Mouse (Mus musculus) left cerebral cortex, adult 8-10 months (tissue): ENCODE results near the gene Tsga10. TPM values are rescaled to one million over a fixed set of nuclear protein-coding genes. Genes with fewer than 3 reads are reported as not detected.

Experiments used
- DNase-seq, 2 experiments: peaks; one replicate each; pipeline ENCODE4 v3.0.0; 2022; ENCODE audit warnings: low spot score in 2 of 2
- total RNA-seq, 4 experiments: library from RNA; stranded (reverse); gene quantifications; 2 replicates each; pipeline ENCODE4 v1.2.4; 2022

Tsga10 gene
- total RNA-seq: 10 to 100 TPM; 15.9 to 18.9 (median 17.4) TPM

DNA sequence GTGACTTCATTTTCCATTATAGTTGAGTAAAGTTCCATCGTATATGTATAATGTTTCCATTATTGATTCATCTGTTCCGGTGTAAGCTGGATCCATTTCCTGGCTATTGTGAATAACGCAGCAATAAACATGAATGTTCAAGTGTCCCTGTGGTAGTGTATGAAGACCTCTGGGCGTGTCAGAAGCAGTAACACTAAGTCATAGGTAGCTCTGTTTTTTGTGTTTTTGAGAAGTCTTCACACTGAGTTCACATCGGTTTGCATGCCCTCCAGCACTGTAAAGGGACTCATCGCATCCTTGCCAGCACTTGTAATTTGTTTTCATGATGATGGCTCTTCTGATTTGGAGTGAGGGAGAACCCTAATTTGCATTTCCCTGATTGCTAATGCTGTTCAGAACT, at the start of gene Tsga10:
Gene Tsga10 (minus strand): TSS at position 144 of the 400 bp plus-strand sequence.
- no peak for DNase-seq

DNA sequence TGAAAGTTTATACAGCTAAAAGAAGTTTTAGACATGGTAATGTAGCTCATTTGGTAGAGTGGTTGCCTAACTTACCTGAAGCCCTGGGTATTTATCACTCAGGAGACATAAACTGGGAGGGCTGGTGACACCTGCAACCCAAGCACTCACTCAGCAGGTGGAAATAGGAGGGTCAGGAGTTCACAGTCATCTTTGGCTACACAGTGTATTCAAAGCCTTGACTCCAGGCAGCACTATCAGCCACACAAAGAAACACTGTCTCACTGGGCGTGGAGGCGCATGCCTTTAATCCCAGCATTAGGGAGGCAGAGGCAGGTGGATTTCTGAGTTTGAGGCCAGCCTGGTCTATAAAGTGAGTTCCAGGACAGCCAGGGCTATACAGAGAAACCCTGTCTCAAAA, 46.5 kb upstream of the Tsga10 start:
- DNase-seq: no peak

DNA sequence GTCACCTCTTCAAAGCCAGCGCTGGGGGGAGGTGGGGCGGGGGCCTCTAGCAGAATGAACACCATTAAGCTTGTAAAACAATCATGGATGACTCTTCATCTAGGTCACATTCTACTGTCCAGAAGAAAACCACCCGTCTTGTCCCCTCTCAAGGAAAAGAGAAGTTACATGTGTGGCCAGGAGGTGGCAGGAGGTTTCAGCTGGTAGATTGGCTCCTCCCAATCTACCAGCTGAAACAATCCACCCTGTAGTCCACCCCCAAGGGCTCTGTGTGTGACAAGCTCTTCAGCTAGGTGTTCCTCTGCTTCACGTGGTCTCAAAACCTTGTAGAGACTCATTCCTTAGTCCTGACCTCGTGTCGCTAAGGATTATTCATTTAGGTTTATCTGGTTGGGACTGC, 36.9 kb upstream of the Tsga10 start:
- DNase-seq: no peak

DNA sequence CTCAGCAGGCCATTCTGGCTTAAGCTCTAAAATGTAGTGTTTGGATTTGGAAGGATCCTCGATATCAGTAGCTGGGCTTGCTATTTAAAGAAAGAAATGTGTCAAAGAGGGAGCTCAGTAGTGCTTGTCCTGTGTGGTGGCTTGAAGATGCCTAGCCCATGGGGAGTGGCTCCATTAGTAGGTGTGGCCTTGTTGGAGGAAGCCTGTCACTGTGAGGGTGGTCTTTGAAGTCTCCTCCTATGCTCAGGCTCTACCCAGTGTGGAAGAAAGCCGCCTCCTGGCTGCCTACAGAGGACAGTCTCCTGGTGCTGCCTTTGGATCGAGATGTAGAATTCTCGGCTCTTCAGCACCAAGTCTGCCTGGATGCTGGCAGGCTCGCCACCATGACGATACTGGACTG, 34.1 kb upstream of the Tsga10 start:
- DNase-seq: no peak

DNA sequence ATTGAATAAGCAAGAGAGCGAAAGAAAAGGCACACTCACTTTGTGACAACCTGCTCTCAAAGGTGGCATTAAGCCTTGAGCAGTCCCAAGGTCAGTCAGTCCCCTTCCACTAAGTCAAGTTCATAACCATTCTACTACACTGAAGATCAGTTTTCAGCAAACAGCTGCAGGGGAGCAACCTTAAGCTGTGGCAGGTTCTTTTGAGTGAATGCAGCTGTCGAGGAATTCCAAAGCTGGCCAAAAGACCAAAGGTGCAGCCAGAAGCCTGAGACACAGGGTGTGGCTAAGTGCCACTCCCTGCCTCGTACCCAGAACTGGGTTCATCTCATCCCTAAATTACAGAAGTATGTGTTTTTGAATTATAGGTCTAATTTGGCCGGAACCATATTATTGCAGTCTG, 33.6 kb upstream of the Tsga10 start:
- DNase-seq: no peak

DNA sequence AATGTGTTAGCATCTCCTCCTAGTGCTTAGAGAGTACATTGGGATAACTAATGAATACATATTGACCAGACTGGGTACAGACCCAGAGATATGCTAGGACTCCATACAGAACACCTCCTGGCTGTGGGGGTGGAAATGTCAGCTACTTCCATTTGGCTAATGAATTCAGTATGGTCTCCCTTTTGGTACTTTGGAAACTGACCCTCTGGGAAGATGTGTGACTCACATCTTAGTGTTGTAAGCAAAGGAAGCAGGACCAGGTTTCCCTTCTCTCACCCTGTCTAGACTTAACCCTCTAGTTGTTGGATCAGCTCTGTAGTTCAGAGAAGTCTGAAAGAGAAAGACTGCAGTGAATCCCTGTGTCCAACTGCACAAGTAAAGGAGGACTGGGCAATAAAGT, 28.4 kb upstream of the Tsga10 start:
- no peak for DNase-seq

DNA sequence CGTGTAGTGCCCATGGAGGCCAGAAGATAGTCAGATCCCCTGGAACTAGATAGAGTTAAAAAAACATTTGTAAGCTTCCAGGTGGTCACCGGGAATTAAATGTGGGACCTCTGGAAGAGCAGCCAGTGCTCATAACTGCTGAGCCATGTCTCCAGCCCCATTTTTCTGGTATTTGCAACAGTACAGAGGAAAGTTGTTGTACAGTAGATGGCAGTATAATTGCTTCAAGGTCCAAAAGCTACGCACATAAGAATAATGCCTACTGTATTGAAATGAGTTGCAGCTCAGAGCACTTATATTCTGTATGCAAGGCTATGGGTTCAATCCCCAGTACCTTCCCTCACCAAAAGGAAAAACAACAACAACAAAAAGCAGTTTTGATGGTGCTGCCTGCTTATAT, 25.2 kb upstream of the Tsga10 start:
- no peak for DNase-seq

DNA sequence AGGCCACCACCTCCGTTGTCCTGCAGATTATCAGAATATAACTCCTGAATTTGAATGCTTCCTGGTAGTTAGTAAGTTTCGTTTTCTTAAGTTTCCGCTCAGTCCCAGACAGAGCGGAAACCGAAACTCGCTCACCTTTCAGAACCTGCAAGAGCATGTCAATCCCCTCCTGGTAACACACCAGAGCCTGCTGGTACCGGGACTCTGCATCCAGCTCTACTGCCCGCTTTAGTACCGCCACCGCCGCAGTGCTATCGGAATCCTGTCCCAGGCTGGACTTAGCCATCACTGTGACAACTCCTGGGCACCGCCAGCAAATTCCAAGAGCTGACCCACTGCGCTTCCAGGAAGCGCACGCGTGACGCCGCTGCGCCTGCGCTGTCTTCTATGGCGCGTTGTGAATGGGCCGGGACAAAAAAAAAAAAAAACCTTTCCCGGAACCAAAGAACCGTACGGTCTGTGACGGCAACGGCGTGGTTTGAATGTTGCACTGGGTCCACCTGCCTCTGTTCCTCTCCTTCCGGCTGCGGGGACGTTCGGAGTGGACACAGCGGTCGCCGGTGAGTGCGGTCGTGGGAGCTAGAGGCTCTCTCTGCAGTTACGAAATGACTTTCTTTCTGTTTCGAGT, 23.9 kb upstream of the Tsga10 start, which contains the start of the genes Mitd1 and Mrpl30:
Gene Mitd1 (minus strand): TSS at position 387 of the 628 bp plus-strand sequence.
Gene Mrpl30 (plus strand): TSS at position 453 of the 628 bp plus-strand sequence.
- DNase-seq: peak; percentile 82 to 91

DNA sequence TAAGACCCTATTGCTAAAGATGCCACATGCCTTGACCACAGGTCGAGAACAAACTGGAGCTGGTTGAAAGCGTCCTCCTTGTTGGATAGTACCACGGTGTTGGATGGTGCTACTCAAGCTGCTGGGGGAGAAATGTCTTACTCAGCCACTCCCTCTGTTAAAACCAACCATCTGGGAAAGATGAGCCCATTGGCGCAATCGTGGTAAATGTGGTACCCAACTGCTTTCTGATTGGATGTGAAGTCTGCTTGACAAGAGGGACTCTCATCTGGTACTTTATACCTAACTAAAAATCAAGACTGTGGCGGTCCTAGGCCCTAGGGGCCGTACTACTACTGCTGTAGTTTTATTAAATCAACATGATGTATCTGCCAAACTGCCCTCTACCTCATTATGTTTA, 23.0 kb upstream of the Tsga10 start:
- DNase-seq: no peak

DNA sequence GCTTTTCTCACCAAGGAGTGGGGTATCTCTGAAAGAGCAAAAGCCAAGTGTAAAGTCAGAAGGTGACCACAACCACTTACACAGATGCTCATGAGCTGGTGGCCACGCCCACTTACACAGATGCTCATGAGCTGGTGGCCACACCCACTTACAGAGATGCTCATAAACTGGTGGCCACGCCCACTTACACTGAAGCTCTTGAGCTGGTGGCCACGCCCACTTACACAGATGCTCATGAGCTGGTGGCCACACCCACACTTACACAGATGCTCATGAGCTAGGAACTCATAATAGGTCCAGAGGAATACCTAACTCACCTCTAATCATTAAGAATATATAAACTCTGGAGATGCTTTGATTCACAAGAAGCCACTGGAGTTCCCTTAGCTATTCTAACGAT, 18.2 kb upstream of the Tsga10 start:
- DNase-seq: no peak

DNA sequence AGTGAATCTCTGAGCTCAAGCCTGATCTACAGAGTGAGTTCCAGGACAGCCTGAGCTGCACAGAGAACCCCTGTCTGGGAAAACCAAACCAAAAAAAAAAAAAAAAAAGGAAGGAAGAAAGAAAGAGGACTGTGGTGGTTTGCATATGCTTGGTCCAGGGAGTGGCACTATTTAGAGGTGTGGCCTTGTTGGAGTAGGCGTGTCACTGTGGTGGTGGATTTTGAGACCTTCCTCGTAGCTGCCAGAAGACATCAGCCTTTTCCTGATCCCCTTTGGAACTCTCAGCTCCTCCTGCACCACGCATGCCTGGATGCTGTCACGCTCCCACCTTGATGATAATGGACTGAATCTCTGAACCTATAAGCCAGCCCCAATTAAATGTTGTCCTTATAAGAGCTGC, 17.2 kb upstream of the Tsga10 start:
- no peak for DNase-seq

DNA sequence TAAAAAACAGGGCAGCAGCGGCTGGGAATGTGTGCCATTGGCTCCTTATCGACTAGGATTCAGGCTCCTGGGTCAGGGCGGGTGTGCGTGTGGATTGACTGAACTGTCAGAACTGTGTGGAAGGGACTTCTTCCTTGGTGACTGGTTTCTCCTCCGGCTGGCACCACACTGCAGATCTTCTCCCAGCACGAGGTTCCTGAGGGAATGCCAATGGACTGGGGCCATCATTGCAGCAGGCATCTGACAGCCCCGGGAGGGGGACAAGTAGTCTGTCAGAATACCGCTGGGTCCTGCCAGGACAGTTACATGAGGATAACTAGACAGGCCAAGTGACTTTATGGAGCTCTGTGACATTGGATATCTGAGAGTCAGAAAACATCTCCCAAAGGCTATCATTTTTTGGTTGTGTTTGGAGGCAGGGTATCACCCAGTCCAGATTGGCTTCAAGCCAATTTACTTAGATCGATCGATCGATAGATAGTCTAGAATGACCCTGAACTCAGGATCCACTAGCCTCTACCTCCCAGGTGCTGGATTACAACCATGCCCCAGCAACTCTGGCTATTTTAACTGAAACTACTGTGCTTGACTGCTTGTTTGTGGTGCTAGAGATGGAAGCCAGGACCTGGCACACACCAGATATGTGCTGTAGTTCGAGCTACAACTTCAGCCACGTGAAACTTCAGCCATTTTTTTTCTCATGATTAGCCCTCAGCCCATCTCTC, 11.7 kb upstream of the Tsga10 start:
- no peak for DNase-seq

DNA sequence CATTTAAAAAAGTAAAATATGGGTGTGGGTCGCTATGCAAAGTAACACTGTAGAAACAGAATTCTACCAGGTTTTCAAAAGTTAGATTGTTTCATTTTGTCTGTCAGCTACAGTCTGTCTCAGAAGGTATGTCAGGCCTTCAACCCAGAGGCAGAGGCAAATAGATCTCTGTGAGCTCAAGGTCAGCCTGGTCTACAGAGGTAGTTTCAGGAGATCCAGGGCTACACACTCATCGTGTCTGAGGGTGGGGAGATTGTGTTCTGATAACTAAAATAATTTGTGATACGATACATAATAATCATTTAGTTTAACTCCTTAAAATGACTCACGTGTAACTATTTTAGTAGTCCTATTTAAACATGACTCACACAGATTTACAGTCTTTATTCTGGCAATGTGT, 6.9 kb upstream of the Tsga10 start:
- no peak for DNase-seq

DNA sequence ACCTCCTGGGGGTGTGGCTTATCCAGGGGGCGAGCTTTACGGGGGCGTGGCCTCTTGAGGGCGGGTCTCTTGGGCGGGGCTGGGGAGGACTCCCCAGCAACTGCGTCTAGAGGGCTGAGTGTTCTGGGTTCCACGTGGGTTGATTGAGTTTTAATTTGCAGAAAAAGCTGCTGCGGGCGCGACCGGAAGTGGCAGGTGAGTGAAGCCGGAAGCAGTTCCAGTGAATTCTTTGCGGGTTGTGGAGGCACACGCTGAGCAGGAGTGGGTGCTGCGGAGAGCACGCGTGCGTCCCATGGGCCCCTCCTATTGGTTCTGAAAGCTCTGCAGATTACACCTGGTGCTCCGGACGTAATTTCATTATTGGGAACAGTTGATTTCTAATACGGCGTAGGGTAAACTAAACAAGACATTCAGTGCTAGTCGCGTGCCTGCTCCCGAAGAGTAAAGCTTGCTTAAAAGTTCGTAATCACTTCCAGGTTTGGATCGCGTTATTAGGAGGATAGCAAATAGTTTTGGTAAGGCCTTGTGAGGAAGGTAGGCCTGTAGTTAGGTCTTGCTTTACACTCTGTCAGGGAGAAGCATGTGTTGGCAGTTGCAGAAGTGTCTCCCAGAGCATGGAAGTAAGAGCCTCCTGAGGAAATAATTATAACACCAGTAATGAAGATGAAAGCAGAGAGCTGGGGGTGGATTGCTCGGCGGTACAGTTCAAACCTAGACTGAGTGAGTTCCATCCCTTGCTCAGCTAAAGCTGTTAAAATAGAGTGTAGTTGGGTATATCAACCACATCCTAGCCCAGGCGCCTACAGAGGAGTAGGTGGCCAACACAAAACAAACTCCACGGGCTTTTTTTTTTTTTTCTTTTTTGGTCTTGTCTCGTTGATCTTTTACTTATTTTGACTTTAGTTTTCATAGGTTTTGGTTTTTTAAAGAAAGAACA, 6.2 kb upstream of the Tsga10 start:
- DNase-seq: peak; percentile 64 to 84

DNA sequence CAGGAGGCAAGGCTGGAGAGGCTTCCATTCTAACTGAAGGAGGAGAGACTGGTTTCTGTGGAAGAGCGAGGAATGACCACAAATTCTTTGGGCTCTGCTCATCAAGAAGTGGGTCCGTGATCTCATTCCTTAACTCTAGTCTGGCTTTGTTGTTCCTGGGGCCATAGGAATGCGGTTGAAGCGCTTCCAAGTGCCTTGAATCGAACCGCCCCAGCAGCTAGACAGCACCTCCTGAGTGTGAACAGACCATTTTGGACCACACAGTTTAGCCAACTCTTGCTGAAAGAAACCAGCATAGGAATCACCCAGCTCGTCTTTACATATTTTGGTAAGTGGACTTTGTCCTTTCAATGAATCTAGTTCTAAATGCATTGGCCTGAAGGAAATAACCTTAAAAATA, 5.5 kb upstream of the Tsga10 start, which contains the start of gene Lipt1:
Gene Lipt1 (plus strand): TSS at position 35 of the 400 bp plus-strand sequence.
- DNase-seq: no peak

DNA sequence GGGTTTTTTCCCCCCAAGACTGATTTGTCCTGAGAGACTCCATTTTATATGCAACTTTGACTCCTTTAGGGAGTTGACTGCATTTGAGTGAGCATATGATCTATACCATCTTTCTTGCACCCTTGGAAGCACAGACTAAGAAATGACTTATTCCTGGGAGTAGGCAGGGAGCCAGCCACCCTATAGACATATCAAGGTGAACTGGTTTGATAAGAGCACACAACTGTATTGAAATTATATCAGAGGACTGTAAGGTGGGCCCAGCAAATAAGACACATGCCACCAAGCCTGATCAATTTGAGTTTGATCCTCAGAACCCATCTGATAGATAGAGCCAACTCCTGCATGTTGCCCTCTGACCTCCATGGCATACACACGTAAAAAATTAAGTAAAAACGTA, 3.1 kb upstream of the Tsga10 start:
- DNase-seq: no peak

DNA sequence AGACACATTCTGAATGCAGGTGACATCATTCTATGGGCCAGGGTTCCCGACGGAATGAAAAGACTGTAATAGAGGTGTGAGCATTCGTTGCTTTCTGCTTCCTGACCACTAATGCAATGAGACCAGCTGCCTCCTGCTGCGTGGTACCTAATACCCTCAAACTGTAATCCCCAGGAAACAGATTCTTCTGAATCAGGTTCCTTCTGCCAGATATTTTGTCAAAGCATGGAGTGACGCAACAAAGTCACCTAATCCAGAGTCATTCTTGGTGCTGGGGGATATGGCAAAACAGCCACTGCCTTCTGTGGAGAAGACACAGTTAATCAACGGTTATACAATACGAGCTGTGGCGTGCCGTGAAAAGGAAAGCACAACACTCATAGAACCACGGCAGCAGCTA, 2.4 kb upstream of the Tsga10 start:
- DNase-seq: no peak

DNA sequence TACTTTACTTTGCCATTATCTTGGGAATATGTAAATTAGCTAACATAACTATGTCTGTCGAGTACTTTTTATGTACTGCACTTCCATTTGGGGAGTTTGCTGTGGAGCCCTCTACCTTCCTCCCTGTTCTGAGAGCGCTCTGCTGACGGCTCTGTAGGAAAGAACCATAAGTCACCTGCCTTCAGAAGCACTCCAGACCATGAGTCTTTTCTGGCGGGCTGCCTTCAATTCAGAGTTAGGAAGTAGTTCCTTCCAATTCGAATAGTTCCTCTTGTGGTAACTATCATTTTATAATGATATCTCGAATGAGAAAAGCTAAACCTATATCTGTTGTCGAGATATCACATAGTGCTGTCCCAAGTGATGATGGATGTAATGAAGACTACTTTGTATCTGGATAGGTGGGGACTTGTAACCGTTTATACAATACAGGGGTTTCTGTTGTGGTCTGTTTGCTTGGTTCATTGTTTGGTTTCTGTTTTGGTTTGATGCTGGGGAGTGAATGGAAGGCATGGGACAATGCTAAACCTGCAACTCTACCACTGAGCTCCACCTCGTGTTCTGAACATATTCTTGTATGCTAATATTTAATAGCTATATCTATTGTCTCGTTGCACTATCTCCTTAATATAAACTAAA, 1.6 kb upstream of the Tsga10 start:
- no peak for DNase-seq

DNA sequence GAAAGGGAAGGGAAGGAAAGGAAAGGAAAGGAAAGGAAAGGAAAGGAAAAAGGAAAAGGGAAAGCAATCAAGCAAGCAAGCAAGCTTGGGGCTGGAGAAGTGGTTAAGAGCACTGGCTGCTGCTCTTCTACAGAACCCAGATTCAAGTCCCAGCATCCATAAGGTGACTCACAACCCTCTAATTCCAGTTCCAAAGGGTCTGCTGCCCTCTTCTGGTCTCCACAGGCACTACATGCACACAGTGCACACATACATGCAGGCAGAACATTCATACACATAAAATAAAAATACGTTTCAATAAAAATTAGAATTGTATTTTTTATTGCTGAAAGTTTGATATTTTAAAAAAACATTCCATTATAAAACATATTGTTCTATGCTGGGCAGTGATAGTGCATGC, 827 bp upstream of the Tsga10 start:
- DNase-seq: no peak

DNA sequence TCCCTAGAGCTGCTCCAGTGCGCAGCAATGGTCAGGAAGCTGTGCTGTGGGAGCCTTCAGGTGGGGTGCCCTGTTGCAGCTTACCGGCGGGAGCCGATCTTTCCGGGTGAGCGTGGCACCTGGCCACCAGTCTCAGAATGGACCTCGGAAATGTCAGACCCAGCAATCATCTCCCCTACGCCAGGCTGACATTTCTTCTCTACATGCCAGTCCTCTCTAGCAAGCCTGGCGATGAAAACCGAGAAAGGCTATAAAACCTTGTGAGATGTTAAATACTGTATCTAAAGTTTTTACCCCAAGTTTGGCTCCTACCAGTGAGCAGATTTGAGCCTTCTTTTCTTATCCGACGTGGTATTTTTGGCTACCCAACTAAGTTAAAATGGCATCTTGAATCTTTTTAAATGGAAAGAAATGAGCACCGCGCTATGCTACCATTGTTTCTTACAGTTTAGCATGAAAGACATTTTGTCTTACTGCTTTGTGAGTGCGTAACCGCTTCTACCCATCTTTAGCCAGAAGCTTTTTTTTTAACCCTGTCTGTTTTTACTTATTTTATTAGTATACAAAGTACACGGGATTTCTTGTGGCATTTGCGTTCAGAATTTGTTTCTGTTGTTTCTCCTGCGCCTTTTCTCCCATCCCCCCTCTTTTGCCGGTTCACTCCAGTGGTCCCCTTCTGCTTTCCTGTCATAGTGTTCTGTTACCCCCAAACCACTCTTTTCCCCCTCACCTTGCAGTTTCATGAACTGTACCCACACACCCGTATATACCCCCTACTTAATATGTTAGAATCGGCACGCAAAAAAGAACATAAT, 621 bp downstream of the Tsga10 start:
- no peak for DNase-seq
